Mouse (Mus musculus) limb, embryonic 11.5 days (tissue): ENCODE measurements around the gene Cby3. TPM values are rescaled to one million over a fixed set of nuclear protein-coding genes. Genes with fewer than 3 reads are reported as not detected.
"Not testable (repeated sequence)": the region's sequence is repeated elsewhere in the genome, so short reads cannot be mapped to it uniquely, and the experiment has no call there.

ENCODE experiments used
- ATAC-seq: fragments of 200-750 bp; cut with Nextera tagmentation; 2 replicates; pipeline ENCODE4 v1.8.0; 2017; ENCODE audit warnings: low read depth; ENCODE audit not compliant: insufficient number of reproducible peaks, low FRiP score, low TSS enrichment
- DNase-seq: peaks from one replicate; pipeline ENCODE4 v3.0.0-alpha.2; 2015; ENCODE audit warnings: low spot score
- H3K27ac ChIP-seq: fragments of 300-500 bp; sonication (generic); replicated peaks from 2 replicates; pipeline ENCODE4 v1.5.1; 2014; ENCODE audit warnings: low read depth, mild to moderate bottlenecking, low read length
- H3K27me3 ChIP-seq: fragments of 300-500 bp; sonication (generic); 2 replicates; pipeline ENCODE4 v1.6.1; 2014; ENCODE audit warnings: mild to moderate bottlenecking, low read length, mixed read lengths; ENCODE audit not compliant: control insufficient read depth, insufficient read depth
- H3K36me3 ChIP-seq: fragments of 300-500 bp; sonication (generic); 2 replicates; pipeline ENCODE4 v1.6.1; 2014; ENCODE audit warnings: mild to moderate bottlenecking, low read length, moderate library complexity, mixed read lengths; ENCODE audit not compliant: control insufficient read depth, insufficient read depth
- H3K4me1 ChIP-seq: fragments of 300-500 bp; sonication (generic); 2 replicates; pipeline ENCODE4 v1.6.1; 2014; ENCODE audit warnings: low read length, mixed read lengths; ENCODE audit not compliant: control insufficient read depth, insufficient read depth
- H3K4me2 ChIP-seq: fragments of 300-500 bp; sonication (generic); 2 replicates; pipeline ENCODE4 v1.6.1; 2014; ENCODE audit warnings: low read depth, mild to moderate bottlenecking, moderate library complexity; ENCODE audit not compliant: severe bottlenecking
- H3K4me3 ChIP-seq: fragments of 300-500 bp; sonication (generic); 2 replicates; pipeline ENCODE4 v1.5.1; 2014; ENCODE audit warnings: low read depth, low read length
- H3K9ac ChIP-seq: fragments of 300-500 bp; sonication (generic); 2 replicates; pipeline ENCODE4 v1.6.1; 2014; ENCODE audit warnings: mild to moderate bottlenecking, low read length
- H3K9me3 ChIP-seq: fragments of 300-500 bp; sonication (generic); 2 replicates; pipeline ENCODE4 v1.6.1; 2016; ENCODE audit warnings: low read length; ENCODE audit not compliant: control insufficient read depth
- WGBS: fragments of 180-500 bp; shearing (Covaris S2); extraction: QIAGEN DNeasy Blood & Tissue Kit; methylation state at CpG from one replicate; pipeline ENCODE4 v1.1.7; 2014; 5-methylcytosine and 5-hydroxymethylcytosine counted together
- polyA plus RNA-seq: library from polyadenylated mRNA; unstranded; fragments of >200 nt; fragmentation: Nextera tagmentation; extraction: Ambion mirVana; gene quantifications from 2 replicates; pipeline ENCODE4 v1.2.1, GENCODE M21; 2014

Gene Cby3
- polyA plus RNA-seq, 1 experiment from 2014 or later = not detected

GRCm38 (mm10) chr11:50352177-50352576 is 2.1 kb upstream of the Cby3 start:
- Histone ChIP-seq H3K4me3 (no peak overlapping the region), H3K4me1 (no peaks in the 10 kb centered on the region), H3K9me3 (no peaks in the 10 kb centered on the region), H3K27me3 (no peaks in the 10 kb centered on the region), H3K36me3 (no peaks in the 10 kb centered on the region), H3K27ac (no peak overlapping the region), H3K9ac (no peak overlapping the region), H3K4me2 (no peak overlapping the region)
- no peak for ATAC-seq
- no peak for DNase-seq
- WGBS = 76% methylated on average over 2 of the region's 2 CpGs

- no peak overlapping the region for H3K4me2 ChIP-seq
- no peak overlapping the region for H3K4me3 ChIP-seq
- no peak for DNase-seq
- H3K27me3 ChIP-seq = peaks cover 5% of the 10 kb centered on the region; the same call in 1 of the 2 replicates
- no peak overlapping the region for H3K9ac ChIP-seq
- WGBS = 78% methylated on average over 3 of the region's 3 CpGs
- H3K27ac ChIP-seq = no peak overlapping the region
- H3K36me3 ChIP-seq = no peaks in the 10 kb centered on the region
- H3K9me3 ChIP-seq = no peaks in the 10 kb centered on the region
- no peaks in the 10 kb centered on the region for H3K4me1 ChIP-seq
- no peak for ATAC-seq
Observed at GRCm38 (mm10) chr11:50354851-50355250, 589 bp downstream of the Cby3 start.

- Histone ChIP-seq H3K4me2 (no peak overlapping the region), H3K36me3 (no peaks in the 10 kb centered on the region), H3K4me3 (no peak overlapping the region), H3K9me3 (no peaks in the 10 kb centered on the region), H3K27ac (no peak overlapping the region), H3K27me3 (peaks cover 5% of the 10 kb centered on the region; the same call in 1 of the 2 replicates), H3K4me1 (no peaks in the 10 kb centered on the region), H3K9ac (no peak overlapping the region)
- no peak for ATAC-seq
- DNase-seq = no peak
- WGBS = 74% methylated on average over 1 of the region's 1 CpGs
Observed at GRCm38 (mm10) chr11:50355395-50355794, 1.1 kb downstream of the Cby3 start.

GRCm38 (mm10) chr11:50358950-50359861 is 4.9 kb downstream of the Cby3 start:
- H3K4me2 ChIP-seq = peak overlapping the region; percentile 79
- peaks cover 5% of the 10 kb centered on the region; the same call in 1 of the 2 replicates for H3K27me3 ChIP-seq
- 2% methylated on average over 74 of the region's 74 CpGs for WGBS
- no peak overlapping the region; the same call in 1 of the 2 replicates for H3K27ac ChIP-seq
- H3K9me3 ChIP-seq = no peaks in the 10 kb centered on the region
- ATAC-seq (no peak), DNase-seq (peak; percentile 84)
- peak overlapping the region; percentile 52 for H3K4me3 ChIP-seq
- H3K36me3 ChIP-seq = no peaks in the 10 kb centered on the region
- peak overlapping the region; percentile 64 for H3K9ac ChIP-seq
- no peaks in the 10 kb centered on the region for H3K4me1 ChIP-seq

- DNase-seq, ATAC-seq, H3K9me3 ChIP-seq, H3K36me3 ChIP-seq, H3K4me2 ChIP-seq, H3K27ac ChIP-seq, H3K9ac ChIP-seq, H3K27me3 ChIP-seq, H3K4me1 ChIP-seq, H3K4me3 ChIP-seq: not testable (repeated sequence)
- 79% methylated on average over 1 of the region's 1 CpGs for WGBS
Observed at GRCm38 (mm10) chr11:50361282-50361681, 7.0 kb downstream of the Cby3 start.

GRCm38 (mm10) chr11:50364548-50364947 is 10.3 kb downstream of the Cby3 start:
- H3K4me2 ChIP-seq = no peak overlapping the region
- no peaks in the 10 kb centered on the region for H3K27me3 ChIP-seq
- no peak overlapping the region for H3K9ac ChIP-seq
- peak; percentile 87 for DNase-seq
- WGBS = 14% methylated on average over 4 of the region's 4 CpGs
- ATAC-seq = no peak
- H3K4me3 ChIP-seq = no peak overlapping the region
- H3K4me1 ChIP-seq = no peaks in the 10 kb centered on the region
- H3K36me3 ChIP-seq = no peaks in the 10 kb centered on the region
- no peaks in the 10 kb centered on the region for H3K9me3 ChIP-seq
- no peak overlapping the region for H3K27ac ChIP-seq

- no peaks in the 10 kb centered on the region for H3K36me3 ChIP-seq
- DNase-seq (no peak), ATAC-seq (no peak)
- H3K4me3 ChIP-seq = no peak overlapping the region
- no peak overlapping the region for H3K4me2 ChIP-seq
- H3K9me3 ChIP-seq = no peaks in the 10 kb centered on the region
- no peaks in the 10 kb centered on the region for H3K4me1 ChIP-seq
- no peak overlapping the region for H3K9ac ChIP-seq
- H3K27ac ChIP-seq = no peak overlapping the region
- H3K27me3 ChIP-seq = no peaks in the 10 kb centered on the region
Observed at GRCm38 (mm10) chr11:50365322-50365721, 11.1 kb downstream of the Cby3 start.

- Histone ChIP-seq H3K9me3 (no peaks in the 10 kb centered on the region), H3K27me3 (no peaks in the 10 kb centered on the region), H3K4me2 (no peak overlapping the region), H3K4me3 (no peak overlapping the region), H3K9ac (no peak overlapping the region), H3K36me3 (no peaks in the 10 kb centered on the region), H3K27ac (no peak overlapping the region), H3K4me1 (no peaks in the 10 kb centered on the region)
- no peak for DNase-seq
- no peak for ATAC-seq
- 94% methylated on average over 9 of the region's 9 CpGs for WGBS
Observed at GRCm38 (mm10) chr11:50367531-50367930, 13.3 kb downstream of the Cby3 start.
